Mouse (Mus musculus) ES-E14 (cell line): ENCODE results near the gene Cxcl1. TPM values are rescaled to one million over a fixed set of nuclear protein-coding genes. Genes with fewer than 3 reads are reported as not detected.

Experiments used
- DNase-seq: peaks from one replicate; pipeline ENCODE4 v3.0.0-alpha.2; 2013; ENCODE audit warnings: low read depth, low spot score
- H3K27ac ChIP-seq: 2 replicates; pipeline ENCODE4 v1.5.1; 2012; ENCODE audit warnings: low read depth, mild to moderate bottlenecking, low read length, moderate library complexity, mixed read lengths; ENCODE audit not compliant: poor library complexity, insufficient read depth, severe bottlenecking
- H3K36me3 ChIP-seq: 2 replicates; pipeline ENCODE4 v1.6.1; 2012; ENCODE audit warnings: mild to moderate bottlenecking, low read length, moderate library complexity, mixed read lengths; ENCODE audit not compliant: control insufficient read depth, poor library complexity, insufficient read depth, severe bottlenecking
- H3K4me1 ChIP-seq, 2 experiments: fragments of 150-350 bp in 1 of 2; sonication (generic) in 1 of 2; 2 replicates each; pipeline ENCODE4 v1.6.1; 2012; ENCODE audit warnings: low read length in 2 of 2, mild to moderate bottlenecking in 1 of 2, mixed read lengths in 1 of 2; ENCODE audit not compliant: control insufficient read depth in 2 of 2, insufficient read depth in 2 of 2, poor library complexity in 1 of 2
- H3K4me3 ChIP-seq, 2 experiments: fragments of 150-350 bp in 1 of 2; sonication (generic) in 1 of 2; 2 replicates each; pipeline ENCODE4 v1.5.1; 2012; ENCODE audit warnings: low read length in 2 of 2, low read depth in 1 of 2, mild to moderate bottlenecking in 1 of 2, mixed read lengths in 1 of 2; ENCODE audit not compliant: insufficient read depth in 1 of 2, poor library complexity in 1 of 2, severe bottlenecking in 1 of 2
- H3K9ac ChIP-seq: 2 replicates; pipeline ENCODE4 v1.6.1; 2012; ENCODE audit warnings: low read depth, mild to moderate bottlenecking, low read length, mixed read lengths; ENCODE audit not compliant: poor library complexity, insufficient read depth, severe bottlenecking
- H3K9me3 ChIP-seq: fragments of 150-350 bp; sonication (generic); 2 replicates; pipeline ENCODE4 v1.6.1; 2012; ENCODE audit warnings: low read depth, mild to moderate bottlenecking, low read length; ENCODE audit not compliant: control insufficient read depth, insufficient read depth
- CHD2 ChIP-seq: IDR thresholded peaks from 2 replicates; pipeline ENCODE4 v1.6.1; 2014; ENCODE audit warnings: mild to moderate bottlenecking, low read depth, low read length, inconsistent platforms
- HCFC1 ChIP-seq: IDR thresholded peaks from 2 replicates; pipeline ENCODE4 v1.6.1; 2012; ENCODE audit warnings: low read length, inconsistent platforms, borderline replicate concordance; ENCODE audit not compliant: insufficient read depth
- MAFK ChIP-seq: IDR thresholded peaks from 2 replicates; pipeline ENCODE4 v1.6.1; 2014; ENCODE audit warnings: mild to moderate bottlenecking, low read depth, low read length, inconsistent platforms; ENCODE audit not compliant: insufficient read depth
- ZC3H11A ChIP-seq: IDR thresholded peaks from 2 replicates; pipeline ENCODE4 v1.6.1; 2012; ENCODE audit warnings: low read depth, mild to moderate bottlenecking, inconsistent platforms, low read length, borderline replicate concordance
- ZNF384 ChIP-seq: IDR thresholded peaks from 2 replicates; pipeline ENCODE4 v1.6.1; 2012; ENCODE audit warnings: low read depth, low read length, inconsistent platforms
- in situ Hi-C, 2 experiments: fragments of 600-800 bp; cut with MboI; formaldehyde crosslinking; loops; one replicate each; pipeline ENCODE4 v1.15.1; 2025; ENCODE audit warnings: low sequenced_read_pairs in 2 of 2, inconsistent platforms in 1 of 2; ENCODE audit not compliant: unreplicated experiment in 2 of 2
- total RNA-seq: library from RNA; depleted of rRNA; stranded (reverse); fragments of 300-350 nt; gene quantifications from 2 replicates; pipeline ENCODE4 v1.2.3, GENCODE M21; 2012

The Cxcl1 gene
- total RNA-seq, 1 experiment = 0.45 TPM

- Histone ChIP-seq H3K9ac (no peak overlapping the region), H3K9me3 (no peaks in the 10 kb centered on the region), H3K36me3 (no peaks in the 10 kb centered on the region), H3K4me3 (no peak overlapping the region), H3K27ac (no peak overlapping the region), H3K4me1 (no peaks in the 10 kb centered on the region)
- DNase-seq = no peak
- in situ Hi-C loops = no loop called here
- TF ChIP-seq MAFK (no peak), CHD2 (no peak), HCFC1 (no peak), ZC3H11A (no peak), ZNF384 (no peak)
Measured at GRCm38 (mm10) chr5:90866770-90867169, 24.3 kb upstream of the Cxcl1 start.

- Histone ChIP-seq H3K4me1 (no peaks in the 10 kb centered on the region), H3K4me3 (no peak overlapping the region), H3K9ac (no peak overlapping the region), H3K9me3 (no peaks in the 10 kb centered on the region), H3K36me3 (no peaks in the 10 kb centered on the region), H3K27ac (no peak overlapping the region)
- no peak for DNase-seq
- no peak for TF ChIP-seq ZC3H11A
- TF ChIP-seq CHD2 = no peak
- no peak for TF ChIP-seq ZNF384
- TF ChIP-seq HCFC1 = no peak
- in situ Hi-C loops = no loop called here
Measured at GRCm38 (mm10) chr5:90872377-90872776, 18.7 kb upstream of the Cxcl1 start.

GRCm38 (mm10) chr5:90876045-90876444 lies 15.0 kb upstream of the Cxcl1 start:
- DNase-seq = no peak
- in situ Hi-C loops = no loop called here
- Histone ChIP-seq H3K36me3 (no peaks in the 10 kb centered on the region), H3K4me1 (no peaks in the 10 kb centered on the region), H3K9ac (no peak overlapping the region), H3K27ac (no peak overlapping the region), H3K4me3 (no peak overlapping the region), H3K9me3 (no peaks in the 10 kb centered on the region)
- TF ChIP-seq ZC3H11A = no peak

GRCm38 (mm10) chr5:90876471-90877172 lies 14.4 kb upstream of the Cxcl1 start:
- Histone ChIP-seq H3K9ac (no peak overlapping the region), H3K4me1 (no peaks in the 10 kb centered on the region), H3K36me3 (no peaks in the 10 kb centered on the region), H3K27ac (no peak overlapping the region), H3K4me3 (no peak overlapping the region), H3K9me3 (no peaks in the 10 kb centered on the region)
- no peak for DNase-seq
- in situ Hi-C loops = no loop called here
- TF ChIP-seq MAFK (no peak), ZNF384 (no peak), HCFC1 (no peak), CHD2 (no peak), ZC3H11A (no peak)

- Histone ChIP-seq H3K36me3 (no peaks in the 10 kb centered on the region), H3K27ac (no peak overlapping the region), H3K9me3 (no peaks in the 10 kb centered on the region), H3K9ac (no peak overlapping the region), H3K4me1 (no peaks in the 10 kb centered on the region), H3K4me3 (no peak overlapping the region)
- TF ChIP-seq ZC3H11A (no peak), ZNF384 (no peak), MAFK (no peak), CHD2 (no peak)
- in situ Hi-C loops = no loop called here
- no peak for DNase-seq
Measured at GRCm38 (mm10) chr5:90877173-90877512, 13.9 kb upstream of the Cxcl1 start.
